Mouse (Mus musculus): Measurements from ENCODE around the gene Axin1.

Gene Axin1

DNA sequence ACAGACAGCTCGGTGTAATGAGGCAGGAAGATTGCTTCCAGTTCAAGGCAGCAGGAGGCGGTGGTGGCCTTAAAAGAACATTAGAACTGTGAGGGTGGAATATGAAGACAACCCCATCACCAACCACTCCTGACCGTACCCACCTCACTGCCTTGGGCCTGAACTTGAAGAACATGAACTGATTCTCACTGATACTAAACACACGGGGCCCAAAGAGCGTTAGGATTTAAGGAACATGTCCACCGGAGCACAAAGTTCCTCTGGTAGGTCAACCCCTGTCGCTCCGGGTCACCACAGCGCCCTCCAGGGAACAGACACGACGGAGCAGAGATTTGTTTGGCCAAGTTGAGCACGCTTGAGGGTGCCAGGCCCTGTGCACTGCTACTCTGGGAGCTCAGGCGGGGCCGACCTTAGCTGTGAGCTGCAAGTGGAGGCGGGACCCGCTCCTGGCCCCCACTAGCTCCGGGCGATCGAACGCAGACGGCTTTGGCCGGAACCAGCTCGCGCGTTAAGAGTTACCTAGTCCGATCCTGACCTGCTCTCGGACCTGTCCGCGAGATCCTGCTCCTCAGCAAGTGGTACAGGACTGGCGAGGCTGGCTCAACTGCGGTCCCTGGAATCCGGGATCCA lies 105.1 kb downstream of the Axin1 start:
- no peak for DNase-seq

DNA sequence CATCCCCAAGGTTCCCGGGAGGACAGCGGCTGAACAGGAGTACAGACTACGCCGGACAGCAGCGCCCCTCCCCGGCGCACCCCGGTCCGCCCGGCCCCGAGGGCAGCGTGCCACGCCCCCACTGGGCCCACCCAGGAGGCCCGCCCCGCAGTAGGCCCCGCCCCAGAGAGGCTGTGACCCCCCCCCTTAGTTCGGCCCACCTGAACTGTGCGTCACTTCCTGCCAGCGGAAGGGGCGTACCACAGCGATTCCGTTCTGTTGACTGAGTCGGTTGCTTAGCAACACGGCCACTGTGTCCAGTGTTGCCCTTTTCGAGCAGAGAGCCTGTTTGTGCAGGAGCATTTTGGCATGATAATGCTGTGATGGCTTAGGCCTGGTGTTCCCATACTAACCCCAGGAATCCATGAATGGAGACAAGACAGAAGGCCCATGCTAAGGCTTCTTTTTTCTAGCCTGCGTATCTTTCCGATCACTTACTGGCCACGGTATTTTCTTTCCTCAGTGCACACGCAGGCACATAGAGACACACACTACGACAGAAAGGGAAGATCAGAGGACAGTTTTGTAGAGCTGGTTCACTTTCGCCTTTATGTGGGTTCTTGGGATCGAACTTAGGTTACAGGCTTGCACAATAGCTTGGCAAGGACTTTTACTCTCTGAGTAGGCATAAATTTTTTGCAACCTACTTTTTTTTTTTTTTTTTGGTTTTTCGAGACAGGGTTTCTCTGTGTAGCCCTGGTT lies 105.8 kb downstream of the Axin1 start, which contains the start of gene Fam234a:
TSS of gene Fam234a (minus strand) at position 142 of the 741 bp plus-strand sequence.
- DNase-seq: peak; percentile 98

Measured in kidney, postnatal 14 days (tissue).